Mouse (Mus musculus) lung, postnatal 25 days (tissue): ENCODE results near the gene Cyp3a13.
"Not testable (repeated sequence)": the region's sequence is repeated elsewhere in the genome, so short reads cannot be mapped to it uniquely, and the experiment has no call there.

Experiments used
- DNase-seq: peaks from one replicate; pipeline ENCODE4 v3.0.0; 2022; ENCODE audit warnings: low spot score

Cyp3a13 gene

DNA sequence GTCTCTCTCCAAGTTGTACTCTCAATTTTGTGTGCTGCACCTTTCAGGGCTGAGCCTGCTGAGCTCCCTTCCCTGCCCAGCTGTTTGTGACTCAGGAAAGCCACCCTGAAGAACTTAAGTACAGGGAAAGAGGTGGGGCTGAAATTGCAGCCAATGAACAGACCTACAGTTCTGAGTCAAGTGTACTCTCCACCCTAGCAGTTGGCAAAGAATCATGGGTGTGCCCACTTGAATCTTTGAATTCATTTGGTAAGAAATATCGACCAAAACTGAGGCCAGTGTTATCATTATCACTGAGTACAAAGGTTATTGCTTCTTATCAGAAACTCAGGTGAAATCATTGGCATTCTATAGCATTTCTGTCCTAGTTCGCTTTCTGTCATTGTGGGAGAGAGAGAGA lies at the start of gene Cyp3a13:
Gene Cyp3a13, minus strand, starts transcription at position 88 of the 400 bp plus-strand sequence.
- DNase-seq, result peak; percentile 80

DNA sequence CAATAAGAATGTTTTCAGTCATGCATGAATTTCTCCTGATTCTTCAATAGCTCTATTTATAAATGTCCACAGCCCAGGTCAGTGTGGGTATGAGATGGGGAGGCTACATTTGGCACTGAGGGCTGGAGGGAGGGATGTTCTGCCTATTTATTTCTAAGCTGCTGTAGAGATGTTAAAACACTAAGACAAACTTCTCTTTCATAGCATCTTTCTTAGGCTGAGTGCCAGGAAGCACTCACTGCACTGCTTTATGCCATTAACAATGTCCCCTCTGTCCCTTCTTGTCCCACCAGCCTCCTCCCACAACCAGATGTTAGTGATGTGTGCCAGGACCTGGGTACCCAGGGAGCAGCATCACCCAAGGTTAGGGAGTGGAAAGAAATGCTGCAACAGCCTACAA lies 45.1 kb upstream of the Cyp3a13 start:
- DNase-seq, result no peak

DNA sequence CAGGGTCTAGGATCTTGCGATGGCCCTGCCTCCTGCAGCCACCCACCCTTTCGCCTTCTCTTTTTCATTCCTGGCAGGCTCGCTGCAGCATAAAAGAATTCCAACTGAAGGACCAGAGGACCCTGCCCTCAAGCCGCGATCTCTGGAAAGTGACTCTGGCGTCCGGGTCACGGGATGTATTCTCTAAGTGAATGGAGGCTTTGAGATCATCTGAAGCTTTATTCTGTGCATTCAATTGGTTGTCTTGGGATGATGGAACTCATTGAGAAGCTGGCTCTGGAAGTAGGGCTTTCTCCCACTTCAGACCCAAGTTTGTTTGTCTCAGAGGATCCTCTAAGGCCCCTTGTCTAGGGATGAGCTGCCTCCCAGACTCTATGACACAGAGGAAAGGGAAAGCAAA lies 41.5 kb upstream of the Cyp3a13 start, which contains the start of gene Gjc3:
Gene Gjc3, minus strand, starts transcription at position 154 of the 400 bp plus-strand sequence.
- no peak for DNase-seq

DNA sequence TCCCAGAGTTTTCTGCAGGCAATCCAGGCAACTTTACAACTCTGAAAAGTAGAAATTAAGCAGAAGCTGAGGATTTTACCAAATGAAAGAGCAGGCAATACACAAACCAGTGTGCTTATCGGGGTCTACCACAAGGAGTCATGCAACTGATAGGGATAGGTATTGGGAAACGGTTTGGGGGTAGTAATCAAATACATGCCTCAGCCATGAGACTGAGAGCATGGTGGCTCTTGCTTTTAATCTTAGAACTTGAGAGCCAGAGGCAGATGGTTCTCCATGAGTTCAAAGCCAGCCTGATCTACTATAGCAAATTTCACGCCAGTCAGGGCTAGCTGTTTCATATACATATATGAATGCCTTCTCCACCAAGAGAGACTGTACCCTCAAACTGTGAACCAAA lies 35.0 kb upstream of the Cyp3a13 start:
- DNase-seq, result no peak

DNA sequence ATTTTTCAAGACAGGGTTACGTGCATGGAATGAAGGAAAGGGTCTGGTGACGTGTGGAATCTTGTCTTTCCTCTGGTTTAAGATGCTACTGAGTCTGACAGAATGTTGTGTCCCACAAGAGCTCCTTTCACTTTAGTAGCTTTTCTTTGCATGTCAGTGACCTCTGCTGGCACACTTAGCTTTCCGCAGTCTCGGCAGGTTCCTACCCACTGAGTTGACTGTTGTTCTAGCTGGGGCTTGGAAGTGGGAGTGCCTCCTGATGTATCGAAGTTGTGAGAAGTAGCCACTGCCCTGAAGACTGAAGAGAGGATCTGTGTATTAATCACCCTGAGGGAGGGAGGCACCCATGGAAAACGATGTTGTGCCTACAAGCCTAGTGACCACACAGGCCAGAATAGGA lies 29.8 kb upstream of the Cyp3a13 start:
- DNase-seq, result peak; percentile 47

DNA sequence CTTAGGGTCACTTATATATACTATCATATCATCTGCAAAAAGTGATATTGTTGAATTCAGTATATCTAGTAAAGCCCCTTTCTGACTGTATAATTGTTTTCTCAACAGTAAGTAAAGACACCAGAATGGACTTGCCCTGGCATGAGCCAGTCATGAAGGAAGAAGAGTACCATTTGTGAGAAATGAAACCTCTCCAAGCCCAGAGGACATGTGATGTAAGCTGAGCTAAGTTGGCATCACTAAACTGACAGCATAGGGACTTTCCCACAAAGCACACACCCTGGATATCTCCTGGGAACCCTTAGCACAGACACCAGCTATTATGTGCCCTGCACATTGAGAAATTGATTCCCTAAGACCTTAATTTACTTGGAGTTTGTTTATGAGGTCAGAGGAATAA lies 25.9 kb upstream of the Cyp3a13 start:
- DNase-seq, result no peak

DNA sequence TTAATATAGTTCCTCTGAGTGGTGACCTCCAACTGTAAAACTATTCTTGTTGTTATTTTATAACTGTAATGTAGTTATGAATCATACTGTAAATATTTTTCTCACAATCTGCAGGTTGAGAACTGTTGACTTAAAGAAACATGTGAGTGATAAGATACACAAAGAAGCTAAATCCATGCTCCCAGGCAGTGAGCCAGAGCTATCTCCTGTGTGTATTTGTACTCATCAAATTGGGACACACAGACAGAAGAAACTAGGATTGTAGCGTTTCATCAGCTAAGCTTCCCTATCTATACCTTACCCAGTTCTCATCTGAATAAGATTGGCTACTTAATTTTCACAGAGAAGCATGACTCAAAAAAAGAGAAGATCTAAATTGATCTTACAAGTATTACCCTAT lies 21.7 kb upstream of the Cyp3a13 start:
- no peak for DNase-seq

DNA sequence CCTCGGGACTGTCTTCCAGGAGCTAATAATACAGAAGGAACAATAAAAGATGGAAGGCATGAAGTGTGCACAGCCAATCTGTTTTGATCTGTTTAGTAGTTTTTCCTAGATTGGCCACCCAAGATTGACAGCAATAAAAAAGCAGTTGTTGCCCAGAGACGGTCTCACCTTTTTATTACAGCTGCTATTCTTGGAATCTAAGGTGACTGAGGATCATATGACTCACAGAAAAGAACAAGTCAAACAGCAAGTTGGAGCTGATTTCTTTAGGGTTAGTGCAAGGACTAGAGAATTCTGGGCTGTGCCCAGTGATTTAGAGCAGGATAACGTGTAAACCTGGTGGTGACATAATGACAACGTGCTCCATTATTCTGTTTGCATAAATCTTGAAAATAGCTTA lies 19.5 kb upstream of the Cyp3a13 start:
- no peak for DNase-seq

DNA sequence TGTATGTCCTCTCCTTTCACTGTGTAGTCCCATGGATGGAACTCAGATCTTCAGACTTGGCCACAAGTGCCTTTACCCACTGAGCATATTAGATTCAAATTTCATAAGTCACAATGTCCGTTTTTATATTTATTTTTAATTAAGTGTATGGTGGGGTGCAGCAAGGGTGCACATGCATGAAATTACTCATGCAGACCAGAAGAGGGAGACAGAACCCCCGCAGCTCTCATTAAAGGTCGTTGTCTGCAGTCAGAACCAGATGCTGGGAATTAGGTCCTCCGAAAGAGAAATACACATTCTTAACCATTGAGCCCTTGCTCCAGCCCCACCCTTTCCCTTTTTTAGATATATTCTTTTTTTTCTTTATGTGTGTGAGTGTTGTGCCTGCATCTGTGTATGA lies 15.8 kb upstream of the Cyp3a13 start:
- no peak for DNase-seq

DNA sequence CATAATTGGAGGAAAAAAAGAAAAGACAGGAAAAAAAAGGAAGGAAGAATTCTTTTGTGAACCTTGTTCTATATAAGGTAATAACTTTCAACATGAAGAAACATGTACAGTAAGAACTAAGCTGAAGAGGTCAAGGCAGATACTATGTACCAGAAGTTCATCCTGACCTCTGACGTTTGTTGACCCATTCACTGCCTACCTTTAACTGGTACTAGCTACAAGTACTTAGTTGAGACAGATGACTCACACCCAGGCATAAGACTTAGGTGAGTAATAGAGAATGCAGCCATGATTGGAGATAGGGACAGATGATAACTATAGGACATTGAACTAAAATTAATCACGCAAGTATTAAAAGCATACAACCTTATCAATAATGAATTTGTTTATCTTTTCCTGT lies 15.1 kb upstream of the Cyp3a13 start:
- no peak for DNase-seq

DNA sequence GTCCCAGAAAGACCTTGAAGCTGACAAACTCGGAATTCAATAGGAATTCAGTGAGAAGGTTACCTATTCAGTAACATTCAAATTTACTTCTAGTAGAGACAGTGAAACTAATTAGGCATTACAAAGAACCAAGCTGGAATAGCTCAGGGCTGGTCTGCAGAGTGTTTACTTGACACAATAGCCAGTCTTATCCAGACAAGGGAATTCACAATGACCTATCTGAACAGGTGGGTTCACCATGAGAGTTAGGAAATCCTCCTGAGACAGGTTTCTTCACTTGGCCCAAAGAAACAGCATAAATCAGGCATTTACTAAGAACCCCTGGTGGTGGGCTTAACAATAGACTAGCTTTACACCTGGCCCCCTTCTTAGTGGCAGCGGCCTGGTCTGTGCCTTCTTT lies 12.5 kb upstream of the Cyp3a13 start:
- not testable (repeated sequence) for DNase-seq

DNA sequence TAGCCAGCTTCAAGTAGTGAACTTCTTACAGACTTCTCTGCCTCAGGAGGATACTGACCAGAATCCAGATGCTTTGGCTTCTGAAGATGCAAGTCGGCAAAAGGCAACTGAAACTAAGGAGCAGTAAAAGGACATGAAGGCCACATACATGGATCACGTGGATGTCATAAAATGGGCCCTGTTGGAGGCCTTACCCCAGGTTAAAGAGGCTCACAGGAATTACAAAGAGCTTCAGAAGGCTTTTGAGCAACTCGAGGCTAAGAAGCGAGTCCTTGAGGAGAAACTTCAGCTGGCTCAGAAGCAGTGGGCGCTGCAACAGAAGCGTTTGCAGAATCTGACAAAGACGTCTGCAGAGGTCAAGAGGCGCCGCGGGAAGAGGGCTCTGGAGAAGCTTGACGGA lies 7.0 kb upstream of the Cyp3a13 start:
- DNase-seq, result no peak

DNA sequence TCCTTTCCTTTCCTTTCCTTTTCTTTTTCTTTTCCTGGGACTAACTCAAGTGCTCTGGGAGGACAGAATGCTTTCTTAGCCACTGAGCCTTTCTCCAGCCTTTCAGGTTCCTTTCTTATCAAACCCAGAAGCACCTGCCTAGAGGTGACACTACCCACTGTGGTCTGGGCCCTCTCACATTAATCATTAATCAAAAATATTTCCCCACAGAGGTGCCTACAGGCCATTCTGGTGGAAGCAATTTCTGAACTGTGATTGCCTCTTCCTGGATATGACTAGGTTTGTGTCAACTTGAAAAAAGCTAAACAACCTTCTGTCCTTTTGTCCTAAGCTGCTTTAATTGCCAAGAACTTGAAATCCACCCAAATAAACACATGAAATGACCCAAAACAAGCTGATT lies 752 bp upstream of the Cyp3a13 start:
- DNase-seq, result no peak

DNA sequence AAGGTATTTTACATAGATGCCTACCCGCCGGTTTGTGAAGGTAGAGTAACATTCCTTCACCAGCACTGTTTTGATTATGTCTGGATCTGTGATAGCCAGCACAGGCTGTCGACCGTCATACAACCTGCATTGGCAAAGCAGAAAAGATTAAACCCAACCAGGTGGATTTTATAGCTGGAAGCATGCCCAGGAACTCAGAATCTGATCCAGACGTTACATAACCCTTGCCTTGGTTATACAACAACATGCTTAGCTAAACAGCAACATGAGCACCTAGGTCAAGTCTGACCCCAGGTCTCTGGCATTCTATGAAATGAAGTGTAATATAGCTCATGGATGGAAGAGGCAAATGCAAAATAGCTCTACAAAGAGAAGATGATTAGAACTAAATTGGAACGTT lies 5.9 kb downstream of the Cyp3a13 start:
- peak; percentile 42 for DNase-seq

DNA sequence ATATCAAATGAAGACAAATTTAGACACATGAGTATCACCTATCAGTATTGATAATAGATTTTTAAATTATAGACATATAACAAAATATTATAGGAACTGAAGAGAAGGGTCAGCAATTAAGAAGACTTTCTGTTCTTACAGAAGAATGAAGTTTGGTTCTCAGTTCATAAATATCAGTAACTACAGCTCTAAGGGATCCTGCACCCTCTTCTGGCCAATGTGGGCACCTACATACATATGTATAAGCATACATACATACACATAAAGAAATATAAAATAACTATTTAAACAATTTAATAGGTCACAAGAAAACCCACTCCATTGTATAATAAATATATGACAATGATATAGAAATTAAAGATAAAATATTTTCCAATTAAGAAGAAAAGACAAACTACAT lies 6.9 kb downstream of the Cyp3a13 start:
- DNase-seq, result no peak

DNA sequence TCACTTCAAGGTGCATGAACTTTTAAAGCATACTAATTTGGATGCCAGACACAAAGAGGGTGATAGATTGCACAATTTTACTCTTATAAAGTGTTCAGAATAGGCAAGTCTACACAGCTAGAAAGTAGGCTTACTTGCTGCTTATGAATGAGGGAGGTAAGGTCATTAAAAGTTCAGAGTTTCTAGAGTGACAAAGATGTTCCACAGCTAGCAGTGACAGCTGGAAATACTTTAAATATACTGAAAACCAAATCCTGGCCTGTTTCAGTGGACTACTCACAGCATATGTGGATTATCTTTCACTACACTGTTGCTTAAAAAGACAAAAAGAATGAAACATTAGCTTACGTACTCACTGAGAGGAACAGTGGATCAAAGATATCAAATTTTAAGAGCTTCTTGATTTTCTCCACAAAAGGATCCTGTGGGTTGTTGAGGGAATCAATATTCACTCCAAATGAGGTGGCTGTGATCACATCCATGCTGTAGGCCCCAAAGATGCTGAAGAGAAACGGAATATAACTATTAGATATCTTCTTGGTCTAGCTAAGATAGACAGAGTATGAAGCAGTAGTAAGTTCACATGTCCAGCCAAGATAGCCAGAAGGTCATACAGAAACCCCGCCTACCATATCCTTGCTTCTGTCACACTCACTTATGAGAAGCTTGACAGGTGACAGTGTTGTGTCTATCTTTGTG lies 11.7 kb downstream of the Cyp3a13 start:
- DNase-seq, result no peak

DNA sequence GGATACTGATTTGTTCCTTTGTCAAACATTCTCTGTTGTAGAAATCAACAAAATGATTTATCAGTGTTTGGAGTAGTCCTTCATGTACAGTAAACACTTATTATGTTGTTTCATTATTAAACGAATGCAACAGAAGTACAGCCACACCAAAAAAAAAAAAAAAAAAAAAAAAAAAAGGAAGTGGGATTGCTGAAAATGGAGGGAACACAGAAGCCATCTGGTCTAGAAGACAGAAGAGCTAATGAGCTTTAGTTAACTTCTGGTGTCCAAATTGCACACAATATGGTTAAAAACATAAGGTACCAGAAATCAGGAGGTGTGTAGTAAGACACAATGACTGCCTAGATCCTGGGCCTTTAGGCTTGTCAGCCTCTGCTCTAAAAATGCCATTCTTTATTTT lies 23.6 kb downstream of the Cyp3a13 start:
- no peak for DNase-seq

DNA sequence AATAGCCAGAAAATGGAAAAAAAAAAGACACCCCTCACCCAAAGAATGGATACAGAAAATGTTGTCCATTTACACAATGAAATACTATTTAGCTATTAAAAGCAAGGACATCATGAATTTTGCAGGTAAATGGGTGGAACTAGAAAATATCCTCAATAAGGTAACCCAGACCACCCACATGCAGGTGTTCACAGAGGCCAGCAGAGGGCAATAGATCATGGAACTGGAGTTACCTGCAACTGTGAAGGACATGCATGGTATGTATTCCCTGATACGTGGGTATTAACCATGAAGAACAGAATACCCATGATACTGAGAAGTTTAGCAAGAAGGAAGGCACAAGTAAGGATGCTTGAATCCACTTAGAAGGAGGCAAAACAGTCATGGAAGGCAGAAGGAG lies 28.5 kb downstream of the Cyp3a13 start:
- DNase-seq, result no peak

DNA sequence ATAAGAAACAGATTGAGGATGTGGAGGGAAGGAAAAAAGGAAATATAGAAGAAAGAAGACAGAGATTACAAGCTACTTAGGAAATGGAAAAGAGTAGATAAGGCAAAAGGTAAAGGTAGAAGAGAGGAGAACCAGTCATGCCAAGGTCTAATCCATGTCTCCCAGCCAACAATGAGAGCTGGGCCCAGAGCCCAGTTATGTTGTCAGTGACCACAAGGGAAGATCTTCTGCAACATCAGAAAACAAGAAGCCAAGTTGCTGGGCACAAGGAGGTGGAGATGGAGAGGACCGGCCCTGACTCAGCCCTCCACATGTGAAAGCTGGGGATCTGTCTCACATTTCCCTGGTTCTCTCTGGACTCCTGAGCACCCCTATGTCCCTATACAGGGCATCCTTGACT lies 33.8 kb downstream of the Cyp3a13 start:
- DNase-seq, result no peak

DNA sequence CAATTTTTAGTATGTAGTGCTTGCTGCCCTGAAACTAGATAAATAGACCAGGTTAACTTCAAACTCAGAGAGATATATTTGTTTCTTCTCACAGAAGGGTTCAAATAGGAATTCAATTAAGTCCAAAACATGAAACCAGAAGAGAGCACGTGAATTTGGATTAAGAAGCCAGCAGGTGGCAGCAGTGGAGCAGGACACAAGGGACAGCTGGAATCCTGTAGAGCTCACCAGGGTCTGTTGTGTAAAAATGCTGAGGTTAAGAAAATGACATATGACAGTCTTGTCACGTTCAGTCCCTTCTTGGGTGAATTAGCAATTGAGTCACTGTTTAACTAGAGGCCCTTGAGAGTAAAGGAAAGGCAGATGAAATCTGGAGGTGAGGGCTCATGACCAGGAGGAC lies 35.5 kb downstream of the Cyp3a13 start:
- peak; percentile 51 for DNase-seq

DNA sequence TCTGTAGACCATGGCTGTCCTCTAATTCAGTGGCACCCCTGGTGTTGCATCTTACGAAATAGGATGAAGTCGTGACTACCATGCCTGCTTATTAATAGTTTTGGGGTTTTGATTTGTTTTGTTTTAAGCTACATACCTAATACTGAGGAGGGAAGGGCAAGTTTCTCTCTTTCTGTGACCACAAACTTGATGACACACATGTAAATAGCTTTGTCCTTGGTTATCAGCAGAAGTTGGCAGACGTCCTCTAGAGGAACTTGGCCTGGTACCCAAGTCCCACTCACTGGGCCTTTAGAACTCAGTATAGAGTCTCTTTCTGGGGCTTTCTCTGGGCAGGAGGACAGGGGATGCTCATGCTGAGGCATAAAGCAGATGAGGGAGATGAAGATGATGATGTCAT lies 38.1 kb downstream of the Cyp3a13 start:
- no peak for DNase-seq

DNA sequence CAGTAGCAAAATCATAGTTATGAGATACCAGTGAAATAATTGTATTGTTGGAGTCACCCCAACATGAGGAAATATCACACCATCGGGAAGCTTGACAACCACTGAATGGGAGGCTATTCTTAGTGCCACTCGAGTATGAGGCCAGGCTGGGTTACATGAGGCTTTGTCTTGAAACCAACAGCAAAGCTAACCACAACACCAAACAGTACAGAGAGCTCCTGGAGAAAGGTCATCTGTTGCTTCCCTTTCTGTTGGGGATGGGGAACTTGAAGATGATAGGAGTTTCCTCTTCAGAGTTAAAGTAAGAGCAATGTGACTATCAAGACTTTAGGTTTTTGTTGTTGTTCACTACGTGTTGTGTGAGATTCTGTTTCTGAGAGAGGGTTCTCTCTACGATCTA lies 38.5 kb downstream of the Cyp3a13 start:
- DNase-seq, result no peak

DNA sequence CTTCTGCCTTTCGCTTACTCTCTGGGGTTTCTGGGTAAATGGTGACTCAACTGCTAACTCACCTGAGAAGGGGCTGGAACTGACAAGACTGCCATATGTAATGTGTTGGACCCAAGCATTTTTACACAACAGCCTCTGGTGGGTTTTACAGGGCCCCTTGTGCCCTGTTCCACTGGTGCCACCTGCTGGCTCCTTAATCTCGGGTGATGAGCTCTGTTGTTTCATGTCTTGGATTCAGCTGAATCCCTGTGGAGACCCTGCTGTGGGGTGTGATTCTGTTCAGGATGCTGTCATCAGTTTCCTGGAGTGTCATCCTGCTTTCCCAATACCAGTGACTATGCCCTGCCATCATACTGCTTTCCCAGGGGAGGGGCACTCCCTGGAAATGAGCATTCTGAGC lies 43.6 kb downstream of the Cyp3a13 start:
- DNase-seq, result peak; percentile 43

DNA sequence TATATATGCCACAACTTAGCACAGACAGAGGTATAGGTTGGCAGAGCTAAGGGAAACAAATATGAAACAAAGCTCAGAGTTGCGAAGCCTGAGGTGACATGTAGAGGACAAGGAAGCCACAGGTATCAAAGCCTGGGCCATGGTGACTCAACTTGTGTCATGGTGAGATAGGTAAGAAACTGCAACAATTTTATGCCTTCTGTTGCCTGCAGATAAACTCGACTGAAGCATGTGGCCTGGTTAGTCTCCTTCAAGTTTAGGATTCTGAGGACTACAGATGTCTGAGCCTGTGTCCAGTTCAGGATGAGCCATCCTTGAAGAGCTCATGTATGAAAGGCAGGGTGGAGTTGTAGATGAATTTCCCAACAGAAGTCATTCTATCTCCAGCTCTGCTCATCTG lies 46.4 kb downstream of the Cyp3a13 start:
- no peak for DNase-seq

DNA sequence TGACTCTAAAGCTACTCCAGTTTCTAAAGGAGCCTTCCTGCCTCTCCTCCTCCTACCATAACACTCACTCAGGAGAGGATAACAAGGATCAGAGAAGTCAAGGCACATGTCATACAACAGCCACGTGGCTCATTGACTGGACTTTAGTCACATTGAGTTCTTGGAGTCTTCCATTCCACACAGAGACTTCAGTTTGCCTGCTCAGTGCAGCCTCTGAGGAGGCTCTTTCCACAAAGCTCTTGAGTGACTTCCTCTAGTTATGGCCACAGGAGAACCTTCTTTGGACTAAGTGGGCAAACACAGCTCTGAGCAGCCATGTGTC lies 49.1 kb downstream of the Cyp3a13 start:
- DNase-seq, result not testable (repeated sequence)
